Mouse (Mus musculus): ENCODE data around the gene Fabp6.

Gene Fabp6

GRCm38 (mm10) chr11:43610662-43611033 lies 9.3 kb upstream of the Fabp6 start:
- no peak for TF ChIP-seq GATA4 (IDR thresholded peaks at IDR 0.05; ENCODE audit: insufficient replicate concordance, low read length)

GRCm38 (mm10) chr11:43610006-43610661 lies 8.8 kb upstream of the Fabp6 start:
- no peak for TF ChIP-seq GATA4 (IDR thresholded peaks at IDR 0.05; ENCODE audit: insufficient replicate concordance, low read length)

GRCm38 (mm10) chr11:43608440-43608839 lies 7.1 kb upstream of the Fabp6 start:
- no peak for TF ChIP-seq GATA4 (IDR thresholded peaks at IDR 0.05; ENCODE audit: insufficient replicate concordance, low read length)

GRCm38 (mm10) chr11:43605859-43606258 lies 4.5 kb upstream of the Fabp6 start:
- TF ChIP-seq GATA4 (IDR thresholded peaks at IDR 0.05; ENCODE audit: insufficient replicate concordance, low read length): no peak

- TF ChIP-seq GATA4 (IDR thresholded peaks at IDR 0.05; ENCODE audit: insufficient replicate concordance, low read length): no peak
Measured at GRCm38 (mm10) chr11:43604891-43605290, 3.6 kb upstream of the Fabp6 start.

- no peak for TF ChIP-seq GATA4 (IDR thresholded peaks at IDR 0.05; ENCODE audit: insufficient replicate concordance, low read length)
Measured at GRCm38 (mm10) chr11:43604207-43604606, 2.9 kb upstream of the Fabp6 start.

- no peak for TF ChIP-seq GATA4 (IDR thresholded peaks at IDR 0.05; ENCODE audit: insufficient replicate concordance, low read length)
Measured at GRCm38 (mm10) chr11:43589530-43590072, 11.7 kb downstream of the Fabp6 start.

GRCm38 (mm10) chr11:43586324-43587090 lies 14.8 kb downstream of the Fabp6 start, which contains the start of gene 4933415A04Rik:
TSS of gene 4933415A04Rik (plus strand) at chr11:43587040.
- no peak for TF ChIP-seq GATA4 (IDR thresholded peaks at IDR 0.05; ENCODE audit: insufficient replicate concordance, low read length)

GRCm38 (mm10) chr11:43585211-43586005 lies 15.9 kb downstream of the Fabp6 start:
- TF ChIP-seq GATA4 (IDR thresholded peaks at IDR 0.05; ENCODE audit: insufficient replicate concordance, low read length): no peak

GRCm38 (mm10) chr11:43577713-43578478 lies 23.4 kb downstream of the Fabp6 start:
- no peak for TF ChIP-seq GATA4 (IDR thresholded peaks at IDR 0.05; ENCODE audit: insufficient replicate concordance, low read length)

GRCm38 (mm10) chr11:43575376-43576151 lies 25.8 kb downstream of the Fabp6 start:
- TF ChIP-seq GATA4 (IDR thresholded peaks at IDR 0.05; ENCODE audit: insufficient replicate concordance, low read length): no peak

GRCm38 (mm10) chr11:43575061-43575375 lies 26.3 kb downstream of the Fabp6 start:
- TF ChIP-seq GATA4 (IDR thresholded peaks at IDR 0.05; ENCODE audit: insufficient replicate concordance, low read length): no peak

- no peak; the same call in 1 of the 2 replicates for TF ChIP-seq GATA4 (IDR thresholded peaks at IDR 0.05; ENCODE audit: insufficient replicate concordance, low read length)
Measured at GRCm38 (mm10) chr11:43569595-43569994, 31.7 kb downstream of the Fabp6 start.

GRCm38 (mm10) chr11:43569188-43569587 lies 32.2 kb downstream of the Fabp6 start:
- no peak for TF ChIP-seq GATA4 (IDR thresholded peaks at IDR 0.05; ENCODE audit: insufficient replicate concordance, low read length)
